Mouse (Mus musculus) embryonic fibroblast, embryonic 13.5 days (primary cell): ENCODE measurements around the gene Maz. TPM values are rescaled to one million over a fixed set of nuclear protein-coding genes. Genes with fewer than 3 reads are reported as not detected.

Experiments
- H3K27ac ChIP-seq: 2 replicates; pipeline ENCODE4 v1.5.1; 2012; ENCODE audit warnings: low read length, control low read depth, inconsistent platforms; ENCODE audit not compliant: insufficient read depth
- H3K4me1 ChIP-seq: 2 replicates; pipeline ENCODE4 v1.6.1; 2011; ENCODE audit warnings: low read length; ENCODE audit not compliant: control insufficient read depth, insufficient read depth
- H3K4me3 ChIP-seq: 2 replicates; pipeline ENCODE4 v1.5.1; 2011; ENCODE audit warnings: mild to moderate bottlenecking, control low read depth, low read length; ENCODE audit not compliant: insufficient read depth
- CTCF ChIP-seq: IDR thresholded peaks from 2 replicates; pipeline ENCODE4 v1.5.1; 2011; ENCODE audit warnings: mild to moderate bottlenecking, control low read depth, low read length, moderate library complexity, borderline replicate concordance; ENCODE audit not compliant: insufficient read depth
- POLR2A ChIP-seq: IDR thresholded peaks from 2 replicates; pipeline ENCODE4 v1.6.1; 2011; ENCODE audit warnings: low read depth, mild to moderate bottlenecking, control low read depth, low read length, moderate library complexity
- polyA plus RNA-seq: library from polyadenylated mRNA; stranded (reverse); fragments of >200 nt; gene quantifications from 2 replicates; pipeline ENCODE4 v1.2.4, GENCODE M21; 2011; ENCODE audit warnings: low read depth; ENCODE audit not compliant: missing spikeins, insufficient read length

Gene Maz
- polyA plus RNA-seq, 1 experiment, result 127 TPM

- TF ChIP-seq POLR2A (no peak), CTCF (no peak)
- peaks cover 10% of the 10 kb centered on the region for H3K4me1 ChIP-seq
- no peak overlapping the region; the same call in 1 of the 2 replicates for H3K27ac ChIP-seq
- no peak overlapping the region for H3K4me3 ChIP-seq
These were observed 15.8 kb downstream of the Maz start for GRCm38 (mm10) chr7:127011051-127011450.

DNA sequence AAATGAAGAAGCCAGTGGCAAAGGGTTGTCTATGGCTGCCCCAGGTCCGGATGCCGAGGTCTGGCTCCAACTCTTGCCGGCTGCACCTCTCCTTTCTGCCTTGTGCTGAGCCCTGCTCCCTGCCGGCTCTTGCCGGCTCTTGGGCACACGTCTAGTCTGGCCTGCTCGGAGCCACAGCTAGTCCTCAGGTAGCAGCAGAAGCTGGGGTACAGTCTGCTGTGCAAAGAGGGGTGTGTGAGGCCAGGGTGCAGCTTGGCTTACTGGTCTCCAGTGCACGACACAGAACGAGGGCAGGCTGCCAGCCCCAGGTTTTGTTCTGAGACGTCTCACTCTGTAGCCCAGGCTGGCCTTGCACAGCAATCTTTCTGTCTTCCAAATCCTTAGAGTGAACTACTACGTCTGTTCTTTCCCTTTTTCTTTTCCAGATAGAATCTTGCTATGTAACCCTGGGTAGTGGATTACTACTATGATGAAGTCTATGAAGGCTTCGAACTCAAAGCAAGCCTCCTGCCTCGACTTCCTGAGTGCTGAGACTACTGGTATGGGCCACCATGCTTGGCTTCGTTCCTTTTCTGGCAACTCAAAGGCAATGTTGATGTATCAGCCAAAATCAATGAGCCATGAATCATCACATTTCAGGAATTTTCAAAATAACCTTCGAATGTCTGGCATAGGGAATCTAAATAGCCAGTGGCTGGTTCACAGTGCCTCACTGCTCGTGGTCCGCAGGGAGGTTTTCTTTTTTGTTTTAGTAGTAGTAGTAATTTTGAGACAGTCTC is 17.3 kb downstream of the Maz start:
- no peak overlapping the region for H3K4me3 ChIP-seq
- peaks cover 10% of the 10 kb centered on the region for H3K4me1 ChIP-seq
- TF ChIP-seq POLR2A, result no peak
- no peak for TF ChIP-seq CTCF
- H3K27ac ChIP-seq, result peak overlapping the region; percentile 75

- TF ChIP-seq POLR2A (no peak), CTCF (no peak)
- peaks cover 10% of the 10 kb centered on the region for H3K4me1 ChIP-seq
- H3K27ac ChIP-seq, result peak overlapping the region; percentile 75
- no peak overlapping the region for H3K4me3 ChIP-seq
These were observed 18.4 kb downstream of the Maz start for GRCm38 (mm10) chr7:127008239-127009019.

- Histone ChIP-seq H3K4me3 (no peak overlapping the region), H3K4me1 (peaks cover 9% of the 10 kb centered on the region), H3K27ac (no peak overlapping the region)
- TF ChIP-seq POLR2A, result no peak
- no peak for TF ChIP-seq CTCF
These were observed 19.4 kb downstream of the Maz start for GRCm38 (mm10) chr7:127007313-127008024.

GRCm38 (mm10) chr7:127004122-127004875 is 22.5 kb downstream of the Maz start:
- Histone ChIP-seq H3K27ac (no peak overlapping the region), H3K4me1 (peaks cover 8% of the 10 kb centered on the region), H3K4me3 (no peak overlapping the region)
- TF ChIP-seq CTCF (no peak), POLR2A (no peak)

DNA sequence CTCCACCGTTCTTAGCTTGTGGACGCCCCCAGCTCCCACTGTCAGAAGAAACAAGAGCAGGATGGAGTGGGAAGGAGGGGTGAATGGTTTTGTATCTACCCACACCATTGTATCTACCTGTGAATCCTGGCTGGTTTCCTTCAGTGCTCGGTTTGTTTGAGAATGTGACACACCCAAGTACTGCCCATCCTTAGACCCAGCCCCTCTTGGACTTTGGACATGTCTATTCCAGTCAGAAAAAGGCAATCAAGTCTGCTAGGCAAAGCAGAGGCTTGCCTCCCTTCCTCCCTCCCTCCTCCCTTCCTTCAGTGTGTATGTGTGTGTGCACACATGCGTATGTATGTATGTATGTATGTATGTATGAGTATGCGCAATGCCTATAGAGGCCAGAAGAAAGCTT is 23.2 kb downstream of the Maz start:
- Histone ChIP-seq H3K27ac (no peak overlapping the region), H3K4me3 (no peak overlapping the region), H3K4me1 (peaks cover 3% of the 10 kb centered on the region)
- TF ChIP-seq CTCF (no peak), POLR2A (no peak)

GRCm38 (mm10) chr7:126999568-126999967 is 27.3 kb downstream of the Maz start:
- no peak for TF ChIP-seq POLR2A
- TF ChIP-seq CTCF, result no peak
- H3K4me3 ChIP-seq, result no peak overlapping the region
- H3K27ac ChIP-seq, result no peak overlapping the region
- no peaks in the 10 kb centered on the region for H3K4me1 ChIP-seq

DNA sequence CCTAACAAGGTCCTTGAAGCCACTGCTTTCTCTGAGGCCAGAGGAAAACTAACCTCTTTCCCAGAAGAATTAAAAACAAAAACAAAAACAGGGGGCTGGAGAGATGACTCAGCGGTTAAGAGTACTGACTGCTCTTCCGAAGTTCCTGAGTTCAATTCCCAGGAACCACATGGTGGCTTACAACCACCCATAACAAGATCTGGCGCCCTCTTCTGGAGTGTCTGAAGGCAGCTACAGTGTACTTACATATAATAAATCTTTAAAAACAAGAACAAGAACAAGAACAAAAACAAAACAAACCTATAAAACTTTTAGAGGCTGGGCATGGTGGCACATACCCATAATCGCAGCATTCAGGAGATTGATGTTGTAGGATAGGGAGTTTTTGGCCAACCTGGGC is 30.4 kb downstream of the Maz start:
- Histone ChIP-seq H3K4me3 (no peak overlapping the region), H3K4me1 (no peaks in the 10 kb centered on the region), H3K27ac (no peak overlapping the region)
- TF ChIP-seq CTCF (no peak), POLR2A (no peak)

DNA sequence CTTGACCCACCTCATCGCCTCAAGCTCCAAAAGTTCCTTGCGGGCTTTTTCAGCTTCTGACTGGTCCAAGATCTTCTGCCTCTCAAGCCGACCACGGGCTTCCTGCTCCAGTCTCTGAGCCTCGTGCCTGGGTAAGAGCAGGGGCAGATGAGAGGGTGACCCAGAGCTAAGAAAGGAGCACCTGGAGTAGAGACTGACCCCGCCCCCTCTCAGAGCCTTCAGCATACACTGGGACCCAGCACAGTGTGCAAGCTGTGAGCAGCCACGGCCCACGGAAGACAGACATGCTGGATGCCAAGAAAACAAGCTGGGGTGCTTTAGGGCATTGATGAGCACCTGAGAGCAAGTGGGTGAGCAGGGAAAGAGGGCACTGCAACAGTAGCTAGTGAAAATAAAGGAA is 38.0 kb downstream of the Maz start:
- Histone ChIP-seq H3K27ac (no peak overlapping the region), H3K4me1 (no peaks in the 10 kb centered on the region), H3K4me3 (no peak overlapping the region)
- no peak for TF ChIP-seq CTCF
- TF ChIP-seq POLR2A, result no peak

DNA sequence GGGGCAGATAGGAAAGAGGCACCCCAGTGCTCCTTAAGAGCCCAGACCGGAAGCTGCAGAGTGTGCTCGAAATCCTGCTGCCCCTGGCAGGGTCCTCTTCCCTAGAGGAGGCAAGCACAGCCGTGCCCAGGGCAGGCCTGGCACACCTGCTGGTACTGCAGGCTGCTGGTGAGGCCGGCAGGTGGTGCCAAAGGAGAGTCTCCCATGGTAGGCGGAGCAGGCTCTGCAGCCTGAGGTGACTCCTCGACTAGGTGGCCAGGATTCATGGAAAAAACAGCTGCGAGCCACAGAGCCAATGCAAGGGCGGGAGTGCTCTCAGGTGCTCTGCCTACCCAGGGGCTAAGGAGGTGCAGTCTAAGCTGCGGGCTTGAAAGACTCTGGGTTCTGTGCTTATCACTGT is 40.5 kb downstream of the Maz start:
- H3K4me1 ChIP-seq, result no peaks in the 10 kb centered on the region
- peak; percentile 43; the same call in 1 of the 2 replicates for TF ChIP-seq CTCF
- no peak for TF ChIP-seq POLR2A
- H3K27ac ChIP-seq, result no peak overlapping the region
- H3K4me3 ChIP-seq, result no peak overlapping the region
